Mouse (Mus musculus): ENCODE data around the gene Gm47283.
"Not testable (repeated sequence)": the region's sequence is repeated elsewhere in the genome, so short reads cannot be mapped to it uniquely, and the experiment has no call there.

The Gm47283 gene

DNA sequence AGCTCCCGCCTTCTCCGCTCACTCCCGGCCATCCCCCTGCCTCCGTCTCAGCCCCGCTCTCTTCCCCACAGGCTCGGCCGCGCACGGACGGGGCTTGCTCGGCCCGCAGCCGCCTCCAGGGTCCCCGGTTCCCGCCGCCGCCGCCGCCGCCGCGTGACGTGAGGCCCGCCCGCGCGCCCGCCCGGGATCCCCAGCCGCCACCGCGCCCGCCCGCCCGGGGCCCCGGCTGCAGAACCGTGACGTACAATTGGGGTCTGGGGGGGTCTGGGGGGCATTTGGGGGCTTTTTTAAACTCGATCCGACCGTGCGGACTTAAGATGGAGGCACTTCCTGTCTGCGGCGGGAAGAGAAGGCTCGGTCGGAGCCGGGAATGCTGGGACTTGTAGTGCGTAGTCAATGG lies at the start of gene Gm47283:
Gm47283 (plus strand) TSS at position 301 of the 400 bp plus-strand sequence.
- not testable (repeated sequence) for DNase-seq

DNA sequence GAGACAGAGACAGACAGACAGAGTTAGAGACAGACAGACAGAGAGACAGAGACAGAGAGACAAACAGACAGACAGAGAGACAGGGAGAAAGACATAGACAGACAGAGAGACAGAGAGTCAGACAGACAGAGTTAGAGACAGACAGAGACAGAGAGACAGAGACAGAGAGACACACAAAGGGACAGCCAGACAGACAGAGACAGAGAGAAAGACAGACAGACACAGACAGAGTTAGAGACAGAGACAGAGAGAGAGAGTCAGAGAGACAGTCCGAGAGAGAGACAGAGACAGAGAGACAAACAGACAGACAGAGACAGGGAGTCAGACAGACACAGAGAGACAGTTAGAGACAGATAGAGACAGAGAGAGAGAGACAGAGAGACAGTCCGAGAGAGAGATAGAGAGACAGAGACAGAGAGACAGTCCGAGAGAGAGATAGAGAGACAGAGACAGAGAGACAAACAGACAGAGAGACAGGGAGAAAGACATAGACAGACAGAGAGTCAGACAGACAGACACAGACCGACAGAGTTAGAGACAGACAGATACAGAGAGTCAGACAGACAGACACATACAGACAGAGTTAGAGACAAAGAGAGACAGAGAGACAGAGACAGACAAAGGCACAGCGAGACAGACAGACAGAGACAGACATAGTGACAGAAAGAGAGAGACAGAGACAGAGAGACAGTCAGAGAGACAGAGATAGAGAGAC lies 49.2 kb upstream of the Gm47283 start:
- DNase-seq: not testable (repeated sequence)

DNA sequence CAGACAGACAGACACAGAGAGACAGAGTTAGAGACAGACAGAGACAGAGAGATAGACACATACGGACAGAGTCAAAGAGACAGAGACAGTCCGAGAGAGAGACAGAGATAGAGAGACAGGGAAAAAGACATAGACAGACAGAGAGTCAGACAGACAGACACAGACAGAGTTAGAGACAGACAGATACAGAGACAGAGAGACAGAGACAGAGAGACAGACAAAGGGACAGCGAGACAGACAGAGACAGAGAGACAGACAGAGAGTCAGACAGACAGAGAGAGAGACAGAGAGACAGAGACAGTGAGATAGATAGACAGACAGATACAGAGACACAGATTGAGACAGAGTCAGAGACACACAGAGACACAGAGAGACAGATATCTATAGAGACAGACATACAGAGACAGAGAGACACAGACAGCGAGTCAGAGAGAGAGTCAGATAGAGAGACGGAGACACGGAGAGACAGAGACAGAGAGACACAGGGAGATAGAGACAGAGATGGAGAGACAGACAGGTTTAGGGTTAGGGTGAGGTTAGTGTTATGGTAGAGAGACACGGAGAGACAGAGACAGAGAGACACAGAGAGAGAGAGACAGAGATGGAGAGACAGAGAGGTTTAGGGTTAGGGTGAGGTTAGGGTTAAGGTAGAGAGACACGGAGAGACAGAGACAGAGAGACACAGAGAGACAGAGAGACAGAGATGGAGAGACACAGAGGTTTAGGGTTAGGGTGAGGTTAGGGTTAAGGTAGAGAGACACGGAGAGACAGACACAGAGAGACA lies 48.1 kb upstream of the Gm47283 start:
- not testable (repeated sequence) for DNase-seq

DNA sequence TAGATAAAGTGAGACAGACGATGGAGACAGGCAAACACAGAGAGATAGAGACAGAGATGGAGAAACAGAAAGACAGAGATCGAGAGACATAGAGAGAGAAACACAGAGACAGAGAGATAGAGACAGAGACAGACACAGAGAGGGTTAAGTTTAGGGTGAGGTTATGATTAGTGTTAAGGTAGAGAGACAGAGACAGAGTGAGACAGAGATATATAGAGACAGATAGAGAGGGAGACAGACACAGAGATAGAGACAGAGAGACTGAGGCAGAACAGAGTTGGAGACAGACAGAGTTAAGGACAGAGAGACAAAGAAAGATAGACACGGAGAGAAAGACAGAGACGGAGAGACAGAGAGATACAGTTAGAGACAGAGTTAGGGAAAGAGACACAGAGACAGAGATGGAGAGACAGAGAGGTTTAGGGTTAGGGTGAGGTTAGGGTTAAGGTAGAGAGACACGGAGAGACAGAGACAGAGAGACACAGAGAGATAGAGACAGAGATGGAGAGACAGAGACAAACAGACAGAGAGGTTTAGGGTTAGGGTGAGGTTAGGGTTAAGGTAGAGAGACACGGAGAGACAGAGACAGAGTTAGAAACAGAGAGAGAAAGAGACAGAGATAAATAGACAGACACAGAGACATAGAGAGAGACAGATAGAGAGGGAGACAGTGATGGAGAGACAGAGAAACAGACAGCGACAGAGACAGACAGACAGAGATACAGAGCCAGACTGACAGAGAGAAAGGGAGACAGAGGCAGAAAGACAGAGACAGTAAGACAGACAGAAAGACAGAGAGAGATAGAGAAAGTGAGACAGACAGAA lies 46.7 kb upstream of the Gm47283 start:
- DNase-seq: no peak

DNA sequence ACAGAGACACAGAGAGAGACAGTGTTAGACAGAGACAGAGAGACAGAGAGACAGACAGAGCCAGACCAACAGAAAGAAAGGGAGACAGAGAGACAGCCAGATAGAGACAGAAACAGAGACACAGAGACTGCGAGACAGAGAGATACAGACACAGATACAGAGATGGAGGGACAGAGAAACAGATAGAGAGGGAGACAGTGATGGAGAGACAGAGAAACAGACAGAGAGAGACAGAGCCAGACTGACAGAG lies 46.2 kb upstream of the Gm47283 start:
- no peak for DNase-seq

DNA sequence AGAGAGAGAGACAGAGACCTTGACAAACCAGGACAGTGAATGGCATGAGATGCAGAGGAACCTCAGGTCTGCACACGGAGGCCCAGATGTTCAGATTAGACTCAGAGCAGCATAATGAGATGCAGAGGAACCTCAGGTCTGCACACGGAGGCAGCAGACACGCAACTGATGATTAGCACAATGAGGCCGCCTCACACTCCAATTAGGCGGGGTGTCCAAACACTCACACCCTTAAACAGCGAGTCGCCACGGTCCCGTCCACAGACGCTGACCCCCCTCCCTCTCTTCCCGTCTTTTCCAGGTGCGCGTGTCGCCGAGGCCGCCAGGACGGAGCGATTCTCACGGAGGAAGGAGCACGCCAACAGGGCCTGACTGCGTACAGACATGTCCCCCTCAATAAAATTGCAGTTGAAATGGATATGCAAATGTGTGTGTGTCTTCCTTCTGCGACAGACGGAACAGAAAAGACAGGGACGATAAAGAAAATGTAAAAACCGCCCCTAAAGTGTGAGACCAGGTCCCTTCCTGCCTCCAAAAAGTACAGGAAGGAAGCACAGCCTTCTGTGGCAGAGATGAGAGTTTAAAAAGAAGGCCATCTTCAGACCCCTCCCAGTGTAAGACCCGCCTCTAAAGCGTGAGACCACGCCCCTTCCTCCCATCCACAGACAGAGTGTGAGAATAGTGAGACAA lies 45.6 kb upstream of the Gm47283 start:
- not testable (repeated sequence) for DNase-seq

DNA sequence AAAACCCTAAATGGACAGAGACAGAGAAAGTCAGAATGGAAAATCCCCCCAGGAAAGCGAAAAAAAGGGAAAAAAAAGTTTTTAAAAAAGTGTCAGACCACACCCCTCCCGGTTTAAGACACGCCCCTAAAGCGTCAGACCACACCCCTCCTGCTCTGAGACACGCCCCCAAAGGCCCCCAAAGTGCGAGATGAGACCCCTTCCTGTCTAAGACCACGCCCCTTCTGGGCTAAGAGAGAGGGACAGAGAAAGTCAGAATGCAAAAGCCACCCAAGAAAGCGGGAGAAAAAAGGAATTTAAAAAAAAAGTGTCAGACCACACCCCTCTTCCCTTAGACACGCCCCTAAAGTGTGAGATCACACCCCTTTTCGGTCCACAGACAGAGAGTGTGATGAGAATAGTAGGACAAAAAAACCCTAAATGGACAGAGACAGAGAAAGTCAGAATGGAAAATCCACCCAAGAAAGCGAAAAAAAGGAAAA lies 45.0 kb upstream of the Gm47283 start:
- not testable (repeated sequence) for DNase-seq

DNA sequence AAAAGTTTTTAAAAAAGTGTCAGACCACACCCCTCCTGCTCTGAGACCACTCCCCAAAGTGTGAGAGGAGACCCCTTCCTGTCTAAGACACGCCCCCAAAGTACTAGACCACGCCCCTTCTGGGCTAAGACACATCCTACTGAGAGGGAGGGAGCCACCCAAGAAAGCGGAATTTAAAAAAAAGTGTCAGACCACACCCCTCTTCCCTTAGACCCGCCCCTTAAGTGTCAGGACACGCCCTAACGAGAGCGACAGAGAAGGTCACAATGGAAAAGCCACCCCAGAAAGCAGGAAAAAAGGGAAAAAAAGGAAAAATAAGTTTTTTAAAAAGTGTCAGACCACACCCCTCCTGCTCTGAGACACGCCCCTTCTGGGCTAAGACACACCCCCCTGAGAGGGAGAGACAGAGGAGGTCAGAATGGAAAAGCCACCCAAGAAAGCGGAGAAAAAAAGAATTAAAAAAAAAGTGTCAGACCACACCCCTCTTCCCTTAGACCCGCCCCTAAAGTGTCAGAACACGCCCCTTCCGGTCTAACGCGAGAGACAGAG lies 44.5 kb upstream of the Gm47283 start:
- no peak for DNase-seq

DNA sequence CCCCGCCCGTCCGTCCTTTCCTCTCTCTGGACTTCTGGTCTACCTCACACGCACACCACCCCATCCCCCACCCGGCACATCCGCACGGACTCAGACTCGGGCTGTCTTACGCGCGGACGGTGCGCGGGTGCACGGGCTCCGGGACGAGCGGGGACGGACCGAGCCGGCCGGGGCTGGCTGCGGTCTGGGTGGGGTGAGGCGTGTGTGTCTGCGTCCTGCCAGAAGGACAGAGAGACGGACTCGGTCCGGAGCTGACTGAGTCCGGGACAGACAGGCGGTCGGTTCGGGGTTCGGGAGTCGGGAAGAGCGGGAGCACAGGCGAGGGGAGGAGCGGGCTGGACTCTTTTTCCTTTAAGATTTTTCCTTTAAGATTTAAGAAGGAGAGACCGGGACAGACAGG lies 43.5 kb upstream of the Gm47283 start:
- DNase-seq: not testable (repeated sequence)

DNA sequence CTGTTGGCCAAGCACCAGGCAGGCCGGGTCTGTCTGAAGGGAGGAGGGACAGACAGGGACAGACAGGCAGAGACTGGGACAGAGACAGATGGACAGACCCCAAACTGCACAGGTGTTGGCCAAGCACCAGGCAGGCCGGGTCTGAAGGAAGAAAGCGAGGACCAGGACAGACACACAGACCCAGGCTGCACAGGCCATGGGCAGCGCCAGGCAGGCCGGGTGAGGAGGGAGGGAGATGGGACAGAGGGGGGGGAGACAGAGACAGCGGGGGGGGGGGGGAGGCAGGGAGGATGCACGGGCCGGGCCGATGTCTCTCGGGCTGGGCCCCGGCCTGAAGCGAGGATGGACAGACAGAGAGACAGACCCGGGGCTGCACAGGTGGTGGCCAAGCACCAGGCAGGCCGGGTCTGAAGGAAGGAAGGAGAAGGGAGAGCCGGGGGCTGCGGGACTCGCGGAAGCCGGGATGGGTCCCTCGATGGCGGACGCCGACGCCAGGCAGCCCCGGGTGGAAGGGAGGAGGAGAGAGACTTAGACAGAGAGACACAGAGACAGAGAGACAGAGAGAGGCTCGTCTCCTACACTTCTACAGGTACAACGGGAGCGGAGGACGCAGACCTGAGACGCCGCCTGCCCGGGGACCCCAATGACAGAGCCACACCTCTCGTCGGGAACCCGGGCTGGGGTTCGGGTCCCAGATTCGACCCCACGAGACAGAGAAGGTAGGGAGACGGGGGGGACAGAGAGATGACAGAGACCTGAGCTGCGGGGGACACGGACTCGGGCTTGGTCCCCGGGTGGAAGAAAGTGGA lies 42.9 kb upstream of the Gm47283 start:
- DNase-seq: not testable (repeated sequence)

DNA sequence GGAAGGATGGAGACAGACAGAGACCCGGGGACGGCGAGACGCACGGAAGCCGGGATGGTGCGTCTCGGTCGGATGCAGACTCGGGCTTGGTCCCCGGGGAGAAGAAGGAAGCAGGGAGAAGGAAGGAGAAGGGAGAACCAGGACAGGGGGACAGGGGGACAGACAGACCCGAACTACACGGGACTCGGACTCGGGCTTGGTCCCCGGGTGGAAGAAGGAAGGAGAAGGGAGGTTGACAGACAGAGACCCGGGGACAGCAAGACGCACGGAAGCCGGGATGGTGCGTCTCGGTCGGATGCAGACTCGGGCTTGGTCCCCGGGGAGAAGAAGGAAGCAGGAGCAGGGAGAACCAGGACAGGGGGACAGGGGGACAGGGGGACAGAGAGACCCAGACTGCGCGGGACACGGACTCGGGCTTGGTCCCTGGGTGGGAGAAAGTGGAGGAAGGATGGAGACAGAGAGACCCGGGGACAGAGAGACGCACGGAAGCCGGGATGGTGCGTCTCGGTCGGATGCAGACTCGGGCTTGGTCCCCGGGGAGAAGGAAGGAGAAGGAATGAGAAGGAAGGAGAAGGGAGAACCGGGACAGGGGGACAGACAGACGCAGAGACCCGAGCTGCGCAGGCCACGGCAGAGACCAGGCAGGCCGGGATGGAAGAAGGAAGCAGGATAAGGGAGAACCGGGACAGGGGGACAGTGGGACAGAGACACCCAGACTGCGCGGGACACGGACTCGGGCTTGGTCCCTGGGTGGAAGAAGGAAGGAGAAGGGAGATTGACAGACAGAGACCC lies 42.1 kb upstream of the Gm47283 start:
- not testable (repeated sequence) for DNase-seq

DNA sequence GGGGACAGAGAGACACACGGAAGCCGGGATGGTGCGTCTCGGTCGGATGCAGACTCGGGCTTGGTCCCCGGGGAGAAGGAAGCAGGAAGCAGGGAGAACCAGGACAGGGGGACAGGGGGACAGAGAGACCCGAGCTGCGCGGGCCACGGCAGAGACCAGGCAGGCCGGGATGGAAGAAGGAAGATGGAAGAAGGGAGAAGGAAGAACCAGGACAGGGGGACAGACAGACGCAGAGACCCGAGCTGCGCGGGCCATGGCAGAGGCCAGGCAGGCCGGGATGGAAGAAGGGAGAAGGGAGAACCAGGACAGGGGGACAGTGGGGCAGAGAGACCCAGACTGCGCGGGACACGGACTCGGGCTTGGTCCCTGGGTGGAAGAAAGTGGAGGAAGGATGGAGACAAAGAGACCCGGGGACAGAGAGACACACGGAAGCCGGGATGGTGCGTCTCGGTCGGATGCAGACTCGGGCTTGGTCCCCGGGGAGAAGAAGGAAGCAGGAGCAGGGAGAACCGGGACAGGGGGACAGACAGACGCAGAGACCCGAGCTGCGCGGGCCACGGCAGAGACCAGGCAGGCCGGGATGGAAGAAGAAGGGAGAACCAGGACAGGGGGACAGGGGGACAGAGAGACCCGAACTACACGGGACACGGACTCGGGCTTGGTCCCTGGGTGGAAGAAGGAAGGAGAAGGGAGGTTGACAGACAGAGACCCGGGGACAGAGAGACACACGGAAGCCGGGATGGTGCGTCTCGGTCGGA lies 41.3 kb upstream of the Gm47283 start:
- not testable (repeated sequence) for DNase-seq

DNA sequence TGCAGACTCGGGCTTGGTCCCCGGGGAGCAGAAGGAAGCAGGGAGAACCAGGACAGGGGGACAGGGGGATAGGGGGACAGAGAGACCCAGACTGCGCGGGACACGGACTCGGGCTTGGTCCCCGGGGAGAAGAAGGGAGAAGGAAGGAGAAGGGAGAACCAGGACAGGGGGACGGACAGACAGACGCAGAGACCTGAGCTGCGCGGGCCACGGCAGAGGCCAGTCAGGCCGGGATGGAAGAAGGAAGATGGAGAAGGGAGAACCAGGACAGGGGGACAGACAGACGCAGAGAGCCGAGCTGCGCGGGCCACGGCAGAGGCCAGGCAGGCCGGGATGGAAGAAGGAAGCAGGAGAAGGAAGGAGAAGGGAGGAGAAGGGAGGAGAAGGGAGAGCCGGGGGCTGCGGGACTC lies 40.7 kb upstream of the Gm47283 start:
- no peak for DNase-seq

DNA sequence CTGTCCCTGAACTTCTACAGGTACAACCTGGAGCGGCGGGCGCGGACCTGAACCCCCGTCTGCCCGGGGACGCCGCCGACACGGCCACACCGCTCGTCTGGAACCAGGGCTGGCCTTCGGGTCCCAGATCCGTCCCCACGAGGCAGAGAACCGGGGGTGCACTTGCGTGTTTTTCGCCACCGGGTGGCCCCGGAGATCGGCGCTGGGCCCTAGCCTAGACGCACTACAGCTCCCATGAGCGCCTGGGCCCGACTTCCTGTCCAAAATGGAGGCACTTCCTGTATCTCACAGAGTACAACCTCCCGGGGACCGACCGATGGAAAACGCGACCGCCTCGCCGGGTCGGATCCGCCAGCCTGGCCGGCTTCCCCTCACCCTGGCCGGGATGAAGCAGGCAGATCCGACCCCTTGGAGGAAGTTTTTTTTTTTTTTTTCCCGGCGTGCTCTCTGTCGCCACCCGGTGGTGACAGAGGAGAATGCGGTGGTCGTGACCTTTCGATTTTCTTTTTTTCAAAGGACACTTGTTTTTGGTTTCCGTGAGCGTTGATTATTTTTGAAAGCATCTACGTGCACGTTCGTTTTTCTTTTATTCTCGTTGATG lies 40.1 kb upstream of the Gm47283 start:
- DNase-seq: peak; percentile 96

DNA sequence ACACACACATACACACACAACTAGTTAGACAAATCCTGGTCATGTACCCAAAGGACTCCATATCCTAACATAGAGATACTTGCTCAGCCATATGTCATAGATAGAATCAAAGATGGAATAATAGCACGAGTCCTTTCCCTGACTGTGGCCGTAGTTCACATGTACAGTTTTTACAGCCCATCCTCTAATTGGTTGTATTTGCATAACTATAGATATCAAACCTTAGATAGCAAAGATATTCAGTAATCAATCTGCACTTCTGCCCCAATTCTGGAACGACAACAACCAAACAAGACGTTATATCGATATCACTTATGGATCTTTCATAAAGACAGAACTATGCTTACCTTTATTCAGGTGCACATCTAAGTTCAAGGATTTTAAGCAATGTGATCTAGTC lies 39.3 kb upstream of the Gm47283 start:
- DNase-seq: not testable (repeated sequence)

DNA sequence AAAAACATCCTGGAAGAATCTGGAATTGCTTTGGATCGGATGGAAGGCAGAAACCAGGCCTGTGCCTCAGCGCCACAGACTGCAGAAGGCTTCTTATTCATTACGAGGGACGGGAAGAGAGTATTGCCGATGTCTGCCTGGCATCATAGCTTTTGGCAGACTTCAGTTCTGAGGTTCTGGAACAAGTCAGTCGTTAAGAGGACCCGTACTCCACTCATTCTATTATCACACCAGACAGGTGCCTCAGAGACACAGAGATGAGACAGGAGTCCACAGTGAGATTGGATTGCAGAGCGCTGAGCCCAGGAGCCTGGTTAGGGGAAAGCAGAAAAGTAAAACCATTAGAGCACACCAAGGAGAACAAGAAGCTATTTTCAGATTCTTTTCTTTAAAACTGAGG lies 29.8 kb upstream of the Gm47283 start, which contains the start of gene Gm21860:
Gm21860 (minus strand) TSS at position 101 of the 400 bp plus-strand sequence.
- DNase-seq: not testable (repeated sequence)

DNA sequence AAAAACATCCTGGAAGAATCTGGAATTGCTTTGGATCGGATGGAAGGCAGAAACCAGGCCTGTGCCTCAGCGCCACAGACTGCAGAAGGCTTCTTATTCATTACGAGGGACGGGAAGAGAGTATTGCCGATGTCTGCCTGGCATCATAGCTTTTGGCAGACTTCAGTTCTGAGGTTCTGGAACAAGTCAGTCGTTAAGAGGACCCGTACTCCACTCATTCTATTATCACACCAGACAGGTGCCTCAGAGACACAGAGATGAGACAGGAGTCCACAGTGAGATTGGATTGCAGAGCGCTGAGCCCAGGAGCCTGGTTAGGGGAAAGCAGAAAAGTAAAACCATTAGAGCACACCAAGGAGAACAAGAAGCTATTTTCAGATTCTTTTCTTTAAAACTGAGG lies 54.5 kb downstream of the Gm47283 start, which contains the start of gene Gm21748:
Gm21748 (minus strand) TSS at position 101 of the 400 bp plus-strand sequence.
- not testable (repeated sequence) for DNase-seq
